Mouse (Mus musculus): Measurements from ENCODE around the gene Nudt9.

DNA sequence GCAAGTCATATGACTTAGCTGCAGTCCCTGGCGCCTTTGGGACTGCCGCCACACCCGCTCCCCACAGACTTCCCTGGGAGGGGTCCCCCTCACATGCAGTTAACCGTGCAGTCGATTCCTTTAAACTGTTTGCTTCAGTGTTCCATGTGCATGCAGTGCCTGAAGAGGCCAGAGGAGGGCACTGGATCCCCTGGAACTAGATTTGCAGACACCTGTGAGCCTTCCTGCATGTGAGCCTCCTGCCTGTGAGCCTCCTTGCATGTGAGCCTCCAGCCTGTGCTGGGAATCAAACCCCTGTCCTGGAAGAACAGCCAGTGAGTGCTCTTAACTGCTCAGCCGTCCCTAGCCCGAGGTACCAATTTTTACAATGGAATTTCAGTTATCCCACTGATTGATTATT is 22.6 kb downstream of the Nudt9 start:
- TF ChIP-seq GATA1 (IDR thresholded peaks at IDR 0.05; ENCODE audit: borderline replicate concordance, low read length) (no peak), CTCF (IDR thresholded peaks at IDR 0.05; ENCODE audit: low read depth, low read length) (0 out of 2 replicates have a peak, but pooled peaks have one; percentile 15), TAL1 (conservative IDR thresholded peaks at IDR 0.05; ENCODE audit: low read depth, low read length) (no peak)
